Mouse (Mus musculus): Measurements from ENCODE around the gene Cep72. TPM values are rescaled to one million over a fixed set of nuclear protein-coding genes. Genes with fewer than 3 reads are reported as not detected.
A peak's percentile ranks its signal among the peaks of the same experiment; 100 is the strongest.
"Not testable (repeated sequence)": the region's sequence is repeated elsewhere in the genome, so short reads cannot be mapped to it uniquely, and the experiment has no call there.

The Cep72 gene
- polyA plus RNA-seq, 1 experiment, result 2.2 TPM

- DNase-seq, result peak; percentile 74
- TF ChIP-seq POLR2A (IDR thresholded peaks at IDR 0.05; ENCODE audit: low read depth, low read length) (no peak), CTCF (conservative IDR thresholded peaks at IDR 0.05; ENCODE audit: insufficient read depth, insufficient read length, low read depth, low read length) (peak; percentile 84)
- no peaks in the 10 kb centered on the region; the same call in 1 of the 2 replicates for H3K4me1 ChIP-seq (ENCODE audit: control insufficient read depth, insufficient read depth, low read length)
- no peaks in the 10 kb centered on the region for H3K27me3 ChIP-seq (replicated peaks; ENCODE audit: control insufficient read depth, insufficient read depth, low read length)
- WGBS, result 46% methylated on average over 2 of the region's 2 CpGs
- no peak overlapping the region for H3K4me3 ChIP-seq (ENCODE audit: insufficient read depth, low read depth, low read length)
- no peaks in the 10 kb centered on the region for H3K36me3 ChIP-seq (ENCODE audit: control insufficient read depth, insufficient read depth, low read length)
- no peak overlapping the region for H3K27ac ChIP-seq (ENCODE audit: insufficient read depth, low read depth, low read length)
These were observed 34.7 kb upstream of the Cep72 start for GRCm38 (mm10) chr13:74096715-74097363.

GRCm38 (mm10) chr13:74095936-74096335 is 33.8 kb upstream of the Cep72 start:
- TF ChIP-seq CTCF (conservative IDR thresholded peaks at IDR 0.05; ENCODE audit: insufficient read depth, insufficient read length, low read depth, low read length), result no peak
- no peak for TF ChIP-seq POLR2A (IDR thresholded peaks at IDR 0.05; ENCODE audit: low read depth, low read length)
- WGBS, result 65% methylated on average over 2 of the region's 2 CpGs

GRCm38 (mm10) chr13:74090265-74090664 is 28.2 kb upstream of the Cep72 start:
- TF ChIP-seq CTCF (conservative IDR thresholded peaks at IDR 0.05; ENCODE audit: insufficient read depth, insufficient read length, low read depth, low read length) (no peak), POLR2A (IDR thresholded peaks at IDR 0.05; ENCODE audit: low read depth, low read length) (no peak)
- Histone ChIP-seq H3K4me3 (ENCODE audit: insufficient read depth, low read depth, low read length) (no peak overlapping the region), H3K4me1 (ENCODE audit: control insufficient read depth, insufficient read depth, low read length) (no peaks in the 10 kb centered on the region), H3K36me3 (ENCODE audit: control insufficient read depth, insufficient read depth, low read length) (no peaks in the 10 kb centered on the region), H3K27me3 (replicated peaks; ENCODE audit: control insufficient read depth, insufficient read depth, low read length) (no peaks in the 10 kb centered on the region), H3K27ac (ENCODE audit: insufficient read depth, low read depth, low read length) (no peak overlapping the region; the same call in 1 of the 2 replicates)
- DNase-seq, result no peak
- WGBS, result 60% methylated on average over 3 of the region's 3 CpGs

More at GRCm38 (mm10) chr13:74095936-74096335, 33.8 kb upstream of the Cep72 start:
- no peak for DNase-seq
- Histone ChIP-seq H3K27ac (ENCODE audit: insufficient read depth, low read depth, low read length) (no peak overlapping the region), H3K27me3 (replicated peaks; ENCODE audit: control insufficient read depth, insufficient read depth, low read length) (no peaks in the 10 kb centered on the region), H3K4me3 (ENCODE audit: insufficient read depth, low read depth, low read length) (no peak overlapping the region), H3K4me1 (ENCODE audit: control insufficient read depth, insufficient read depth, low read length) (no peaks in the 10 kb centered on the region), H3K36me3 (ENCODE audit: control insufficient read depth, insufficient read depth, low read length) (no peaks in the 10 kb centered on the region)

- Histone ChIP-seq H3K27me3 (replicated peaks; ENCODE audit: control insufficient read depth, insufficient read depth, low read length) (no peaks in the 10 kb centered on the region), H3K4me3 (ENCODE audit: insufficient read depth, low read depth, low read length) (no peak overlapping the region), H3K36me3 (ENCODE audit: control insufficient read depth, insufficient read depth, low read length) (no peaks in the 10 kb centered on the region), H3K27ac (ENCODE audit: insufficient read depth, low read depth, low read length) (no peak overlapping the region), H3K4me1 (ENCODE audit: control insufficient read depth, insufficient read depth, low read length) (no peaks in the 10 kb centered on the region)
- no peak for DNase-seq
- TF ChIP-seq POLR2A (IDR thresholded peaks at IDR 0.05; ENCODE audit: low read depth, low read length) (no peak), CTCF (conservative IDR thresholded peaks at IDR 0.05; ENCODE audit: insufficient read depth, insufficient read length, low read depth, low read length) (no peak)
- 82% methylated on average over 7 of the region's 7 CpGs for WGBS
These were observed 11.3 kb upstream of the Cep72 start for GRCm38 (mm10) chr13:74073369-74073768.

GRCm38 (mm10) chr13:74071714-74072113 is 9.6 kb upstream of the Cep72 start:
- H3K4me3 ChIP-seq (ENCODE audit: insufficient read depth, low read depth, low read length), result no peak overlapping the region
- H3K27ac ChIP-seq (ENCODE audit: insufficient read depth, low read depth, low read length), result no peak overlapping the region
- H3K27me3 ChIP-seq (replicated peaks; ENCODE audit: control insufficient read depth, insufficient read depth, low read length), result no peaks in the 10 kb centered on the region
- no peak for DNase-seq
- WGBS, result 80% methylated on average over 3 of the region's 3 CpGs
- TF ChIP-seq CTCF (conservative IDR thresholded peaks at IDR 0.05; ENCODE audit: insufficient read depth, insufficient read length, low read depth, low read length) (no peak), POLR2A (IDR thresholded peaks at IDR 0.05; ENCODE audit: low read depth, low read length) (no peak)
- no peaks in the 10 kb centered on the region for H3K4me1 ChIP-seq (ENCODE audit: control insufficient read depth, insufficient read depth, low read length)
- H3K36me3 ChIP-seq (ENCODE audit: control insufficient read depth, insufficient read depth, low read length), result no peaks in the 10 kb centered on the region

- H3K36me3 ChIP-seq (ENCODE audit: control insufficient read depth, insufficient read depth, low read length); H3K4me1 ChIP-seq (ENCODE audit: control insufficient read depth, insufficient read depth, low read length); H3K27ac ChIP-seq (ENCODE audit: insufficient read depth, low read depth, low read length); H3K4me3 ChIP-seq (ENCODE audit: insufficient read depth, low read depth, low read length); DNase-seq; H3K27me3 ChIP-seq (replicated peaks; ENCODE audit: control insufficient read depth, insufficient read depth, low read length): not testable (repeated sequence)
- 71% methylated on average over 1 of the region's 1 CpGs for WGBS
These were observed 9.1 kb upstream of the Cep72 start for GRCm38 (mm10) chr13:74071244-74071643.

- DNase-seq, result no peak
- Histone ChIP-seq H3K36me3 (ENCODE audit: control insufficient read depth, insufficient read depth, low read length) (no peaks in the 10 kb centered on the region), H3K27ac (ENCODE audit: insufficient read depth, low read depth, low read length) (no peak overlapping the region), H3K4me1 (ENCODE audit: control insufficient read depth, insufficient read depth, low read length) (no peaks in the 10 kb centered on the region), H3K4me3 (ENCODE audit: insufficient read depth, low read depth, low read length) (no peak overlapping the region), H3K27me3 (replicated peaks; ENCODE audit: control insufficient read depth, insufficient read depth, low read length) (no peaks in the 10 kb centered on the region)
- TF ChIP-seq POLR2A (IDR thresholded peaks at IDR 0.05; ENCODE audit: low read depth, low read length), result no peak
- no peak for TF ChIP-seq CTCF (conservative IDR thresholded peaks at IDR 0.05; ENCODE audit: insufficient read depth, insufficient read length, low read depth, low read length)
- WGBS, result 92% methylated on average over 1 of the region's 1 CpGs
These were observed 4.5 kb upstream of the Cep72 start for GRCm38 (mm10) chr13:74066576-74066975.

Data from kidney, adult 2 months (tissue).